In the genomic region with DNA sequence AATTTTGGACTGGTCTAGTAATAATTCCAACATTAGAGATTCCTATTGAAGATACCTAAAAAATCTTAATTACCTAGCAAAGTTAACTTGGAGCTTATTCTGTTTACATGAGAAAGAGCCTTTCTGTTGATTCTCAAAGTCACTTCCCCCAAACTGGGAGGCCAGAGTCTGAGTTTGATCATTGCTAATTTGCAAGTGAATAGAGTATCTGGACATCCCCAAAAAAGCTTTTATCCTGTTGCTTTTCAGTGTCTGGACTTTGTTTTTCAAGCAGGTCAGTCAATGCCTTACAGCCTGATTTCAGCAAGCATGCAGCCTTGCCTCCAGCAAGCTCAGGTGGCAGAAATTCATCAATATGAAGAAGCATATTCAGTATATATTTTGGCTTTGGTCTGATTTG, we compare ENCODE assay signal across 40 mouse cellular contexts. TPM values are rescaled to one million over a fixed set of nuclear protein-coding genes. Genes with fewer than 3 reads are reported as not detected.
"Had no signal": no experiment of that assay in that cellular context is flagged by ENCODE, and none has a peak within 500 bp of the region (broad histone marks: within the 10 kb centered on the region; RNA-seq: fewer than 3 reads in every experiment).

No protein-coding gene starts in this region.

- H3K9ac ChIP-seq: heart, embryonic 13.5 days; heart, embryonic 15.5 days; hindbrain, embryonic 12.5 days; hindbrain, embryonic 14.5 days; intestine, embryonic 15.5 days; limb, embryonic 12.5 days; liver, embryonic 13.5 days; liver, embryonic 15.5 days; liver, postnatal 0 days had no signal

- H3K4me2 ChIP-seq: heart, embryonic 11.5 days; heart, embryonic 13.5 days; heart, embryonic 15.5 days; hindbrain, embryonic 12.5 days; hindbrain, embryonic 14.5 days; intestine, embryonic 15.5 days; limb, embryonic 12.5 days; liver, embryonic 11.5 days; liver, embryonic 13.5 days; liver, embryonic 15.5 days had no signal

- H3K4me3 ChIP-seq: heart, embryonic 13.5 days; heart, embryonic 15.5 days; hindbrain, embryonic 12.5 days; intestine, embryonic 15.5 days; left cerebral cortex, adult 2 months; limb, embryonic 10.5 days; limb, embryonic 12.5 days; liver, embryonic 13.5 days; liver, embryonic 15.5 days had no signal

- ATAC-seq: hindbrain, embryonic 16.5 days; inflammation-experienced regulatory T-cells, adult 6 months; intestine, embryonic 15.5 days; intestine, postnatal 0 days; liver, postnatal 0 days had no signal

- H3K36me3 ChIP-seq: heart, embryonic 13.5 days; heart, embryonic 15.5 days; hindbrain, embryonic 12.5 days; intestine, embryonic 15.5 days; limb, embryonic 10.5 days; limb, embryonic 12.5 days; liver, embryonic 13.5 days; liver, embryonic 15.5 days had no signal

- DNase-seq: gastrocnemius, postnatal 14 days; gastrocnemius, postnatal 36 days; heart, adult 18-20 months; heart, postnatal 14 days; heart, postnatal 36 days; kidney, adult 18-20 months; kidney, adult 8-10 months; kidney, postnatal 10 days; kidney, postnatal 25 days; kidney, postnatal 4 days; layer of hippocampus, adult 9-11 months; liver; liver, embryonic 13.5 days; liver, postnatal 0 days had no signal

- H3K27me3 ChIP-seq: heart, embryonic 13.5 days; heart, embryonic 15.5 days; hindbrain, embryonic 12.5 days; intestine, embryonic 15.5 days; limb, embryonic 12.5 days; liver, embryonic 13.5 days; liver, embryonic 15.5 days had no signal

- H3K9me3 ChIP-seq: limb, embryonic 10.5 days; liver, embryonic 15.5 days had no signal

- H3K27ac ChIP-seq: heart, embryonic 13.5 days; heart, embryonic 15.5 days; hindbrain, embryonic 12.5 days; hindbrain, embryonic 14.5 days; intestine, embryonic 15.5 days; left cerebral cortex, adult 2 months; limb, embryonic 10.5 days; limb, embryonic 12.5 days; liver, embryonic 13.5 days; liver, embryonic 15.5 days had no signal

- H3K4me1 ChIP-seq: heart, embryonic 13.5 days; heart, embryonic 15.5 days; hindbrain, embryonic 12.5 days; intestine, embryonic 15.5 days; limb, embryonic 10.5 days; limb, embryonic 12.5 days; liver, embryonic 13.5 days; liver, embryonic 15.5 days had no signal

RNA-seq across cellular contexts. Expression of a gene that starts 51.2 kb away (rescaled TPM):
- total RNA-seq: gastrocnemius, adult 18-20 months; gastrocnemius, adult 8-10 months; gastrocnemius, postnatal 14 days; gastrocnemius, postnatal 36 days; heart, adult 18-20 months; heart, postnatal 14 days; heart, postnatal 36 days; hematopoietic stem cell, adult 5-6 weeks; layer of hippocampus, adult 8-10 months; layer of hippocampus, postnatal 25 days; left cerebral cortex, adult 2 months; left cerebral cortex, postnatal 14 days; left cerebral cortex, postnatal 36 days had no signal
- polyA plus RNA-seq: gonadal fat pad, adult 2 months; heart, embryonic 11.5 days; heart, embryonic 13.5 days; heart, embryonic 15.5 days; heart, postnatal 0 days; hindbrain, embryonic 12.5 days; hindbrain, embryonic 14.5 days; hindbrain, embryonic 16.5 days; inflammation-experienced regulatory T-cells, adult 6 months; intestine, embryonic 15.5 days; intestine, postnatal 0 days; kidney, embryonic 14.5 days; kidney, embryonic 16.5 days; limb, embryonic 10.5 days; limb, embryonic 12.5 days; limb, embryonic 14.5 days; liver, embryonic 11.5 days; liver, embryonic 13.5 days; liver, embryonic 15.5 days; liver, postnatal 0 days had no signal
